Mouse (Mus musculus): ENCODE data around the gene Ppp1r3c. TPM values are rescaled to one million over a fixed set of nuclear protein-coding genes. Genes with fewer than 3 reads are reported as not detected.

Ppp1r3c gene
- total RNA-seq, 2 experiments from 2014 or later: 38.4 to 74.9 TPM

DNA sequence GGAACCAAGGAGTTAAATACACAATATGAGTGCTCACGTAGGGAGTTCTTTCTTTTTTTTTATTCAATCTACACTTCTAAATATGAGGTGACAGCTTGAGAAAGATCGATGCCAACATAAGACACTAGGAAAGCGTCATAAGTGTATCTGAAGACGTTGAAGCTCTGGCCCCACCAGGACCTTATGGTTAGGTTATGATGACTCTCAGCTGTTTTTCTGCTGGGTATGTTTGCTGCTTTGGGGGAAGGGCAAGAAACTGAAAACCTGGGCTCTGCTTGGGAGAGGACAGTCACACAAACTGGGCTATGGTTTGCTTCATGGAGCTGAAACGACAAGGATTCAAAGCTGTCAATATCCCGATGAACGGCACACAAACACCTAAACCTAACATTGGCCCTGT lies 11.5 kb downstream of the Ppp1r3c start:
- DNase-seq (ENCODE audit: low spot score in 2 of 2): no peak

- DNase-seq (ENCODE audit: low spot score in 2 of 2): no peak
These were observed 15.3 kb downstream of the Ppp1r3c start for GRCm38 (mm10) chr19:36721139-36721538.

DNA sequence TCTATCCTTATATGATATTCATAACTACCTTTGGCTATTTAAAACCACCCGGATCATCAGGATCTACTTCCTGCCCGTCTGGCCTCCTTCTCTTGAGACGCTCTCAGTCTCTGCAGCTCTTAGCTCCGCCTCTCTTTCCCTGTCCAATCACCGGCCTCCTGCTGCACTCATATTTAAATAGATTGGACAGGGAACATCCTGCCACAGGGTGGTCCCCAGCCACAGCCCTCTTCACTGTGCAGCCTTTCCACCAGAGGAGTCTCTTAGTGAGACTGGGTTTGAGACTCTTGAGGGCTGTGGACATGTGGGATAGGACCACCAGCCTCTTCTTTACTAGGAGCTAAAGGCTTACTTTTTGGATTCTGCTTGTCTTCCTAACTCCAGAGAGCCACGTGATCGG lies 20.2 kb downstream of the Ppp1r3c start:
- DNase-seq (ENCODE audit: low spot score in 2 of 2): no peak

DNA sequence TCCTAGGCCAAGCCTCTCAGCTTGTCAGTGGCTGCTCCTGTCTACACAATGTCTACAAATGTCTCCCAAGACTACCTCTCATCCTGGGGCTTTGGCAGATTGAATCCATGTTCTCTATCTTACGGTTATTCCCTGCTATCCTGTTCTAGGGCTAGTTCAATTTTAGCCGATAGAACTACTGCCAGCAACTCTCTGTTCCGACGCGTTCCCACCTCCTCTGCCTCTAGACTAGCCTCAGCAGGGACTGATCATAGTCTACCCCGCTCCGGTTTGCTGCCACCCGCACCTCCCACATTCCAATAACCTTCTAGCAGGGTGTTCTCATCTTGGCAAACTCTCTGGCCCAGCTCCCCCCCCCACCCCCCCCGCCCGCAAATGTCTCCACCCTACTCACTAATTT lies 20.9 kb downstream of the Ppp1r3c start:
- no peak for DNase-seq (ENCODE audit: low spot score in 2 of 2)

DNA sequence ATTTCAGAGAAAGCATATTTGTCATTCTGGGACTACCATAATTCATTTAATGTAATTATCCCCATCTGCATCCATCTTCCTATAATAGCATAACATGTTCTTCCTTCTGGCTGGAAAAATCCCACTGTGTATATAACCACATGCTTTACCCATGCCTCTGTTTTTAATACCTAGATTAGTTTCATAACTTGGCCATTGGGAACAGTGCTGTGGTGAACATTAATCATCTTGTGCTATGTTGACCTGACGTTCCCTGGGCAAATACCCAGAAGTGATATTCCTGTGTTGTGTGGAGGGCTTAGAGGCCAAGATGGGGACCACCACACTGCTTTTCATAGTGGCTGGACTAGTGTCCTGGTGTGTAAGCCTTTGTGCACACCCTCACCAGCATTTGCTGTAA lies 22.0 kb downstream of the Ppp1r3c start:
- DNase-seq (ENCODE audit: low spot score in 2 of 2): no peak

GRCm38 (mm10) chr19:36713092-36713491 lies 23.4 kb downstream of the Ppp1r3c start:
- DNase-seq (ENCODE audit: low spot score in 2 of 2): peak in 1 of 2 experiments; percentile 41

GRCm38 (mm10) chr19:36706195-36706594 lies 30.3 kb downstream of the Ppp1r3c start:
- DNase-seq (ENCODE audit: low spot score in 2 of 2): no peak

- DNase-seq (ENCODE audit: low spot score in 2 of 2): no peak
These were observed 30.9 kb downstream of the Ppp1r3c start for GRCm38 (mm10) chr19:36705286-36706146.

GRCm38 (mm10) chr19:36704763-36705162 lies 31.7 kb downstream of the Ppp1r3c start:
- no peak for DNase-seq (ENCODE audit: low spot score in 2 of 2)

GRCm38 (mm10) chr19:36701809-36702622 lies 34.4 kb downstream of the Ppp1r3c start:
- no peak for DNase-seq (ENCODE audit: low spot score in 2 of 2)

DNA sequence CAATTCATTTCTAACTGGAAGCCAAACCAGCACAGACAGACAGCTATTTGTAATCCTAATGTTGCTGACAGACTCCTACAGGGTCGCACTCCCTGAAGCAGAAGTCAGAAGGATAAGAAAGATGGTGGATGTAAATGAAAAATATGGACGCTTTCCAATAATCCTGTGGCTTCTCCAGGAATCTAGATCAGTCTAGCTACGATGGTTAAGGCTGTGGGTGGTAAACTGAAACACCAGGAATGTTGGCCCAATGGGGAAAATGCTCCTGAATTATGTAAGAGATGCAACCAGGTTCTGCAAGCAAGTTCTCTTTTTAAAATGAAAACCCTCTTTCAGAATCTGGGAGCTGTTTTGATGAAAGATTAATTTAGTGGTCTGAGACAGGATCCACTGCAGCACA lies 35.1 kb downstream of the Ppp1r3c start:
- no peak for DNase-seq (ENCODE audit: low spot score in 2 of 2)

GRCm38 (mm10) chr19:36700937-36701336 lies 35.5 kb downstream of the Ppp1r3c start:
- DNase-seq (ENCODE audit: low spot score in 2 of 2): no peak

GRCm38 (mm10) chr19:36699151-36699550 lies 37.3 kb downstream of the Ppp1r3c start:
- no peak for DNase-seq (ENCODE audit: low spot score in 2 of 2)

DNA sequence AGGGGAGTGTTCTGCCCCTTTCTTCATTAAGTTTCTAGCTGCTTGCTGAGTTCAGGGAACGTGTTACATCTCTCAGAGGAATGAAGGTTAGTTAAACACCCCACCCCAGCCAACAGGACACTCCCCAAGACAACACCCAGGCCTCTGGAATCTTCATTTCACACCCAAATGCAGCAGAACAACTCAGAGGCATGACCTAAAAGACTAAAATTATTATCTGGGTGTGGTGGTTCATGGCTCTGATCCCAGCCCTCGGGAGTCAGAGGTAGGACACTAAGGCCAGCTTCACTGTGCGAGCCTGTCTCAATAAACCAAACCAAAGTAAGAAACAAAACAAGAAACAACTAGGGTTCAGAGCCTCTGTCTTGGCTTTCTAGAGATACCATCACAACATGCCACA lies 38.3 kb downstream of the Ppp1r3c start:
- DNase-seq (ENCODE audit: low spot score in 2 of 2): no peak

DNA sequence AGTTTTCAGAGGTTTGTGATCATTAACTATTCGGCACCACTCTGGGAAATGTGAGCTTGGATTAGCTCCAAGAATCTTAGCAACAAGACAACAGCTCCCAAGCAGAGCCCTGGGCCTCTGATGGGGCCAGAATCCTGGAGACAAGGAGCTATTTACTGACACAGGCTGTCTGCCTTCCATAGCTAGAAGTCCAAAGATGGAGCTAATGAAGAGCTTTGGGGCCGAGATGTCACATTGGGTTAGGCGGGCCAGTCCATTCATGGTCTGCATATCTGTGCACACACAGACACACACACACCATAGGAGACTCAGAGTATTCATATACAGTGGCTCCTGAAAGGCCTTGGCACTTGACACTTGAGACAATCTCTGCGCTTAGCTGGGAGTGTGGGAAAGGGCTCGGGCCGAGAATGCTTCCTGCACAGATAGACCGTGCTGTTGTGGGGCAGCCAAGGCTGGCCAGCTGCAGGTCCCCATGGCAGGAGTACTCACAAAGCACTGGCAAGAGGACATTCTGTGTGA lies 39.8 kb downstream of the Ppp1r3c start:
- no peak for DNase-seq (ENCODE audit: low spot score in 2 of 2)

DNA sequence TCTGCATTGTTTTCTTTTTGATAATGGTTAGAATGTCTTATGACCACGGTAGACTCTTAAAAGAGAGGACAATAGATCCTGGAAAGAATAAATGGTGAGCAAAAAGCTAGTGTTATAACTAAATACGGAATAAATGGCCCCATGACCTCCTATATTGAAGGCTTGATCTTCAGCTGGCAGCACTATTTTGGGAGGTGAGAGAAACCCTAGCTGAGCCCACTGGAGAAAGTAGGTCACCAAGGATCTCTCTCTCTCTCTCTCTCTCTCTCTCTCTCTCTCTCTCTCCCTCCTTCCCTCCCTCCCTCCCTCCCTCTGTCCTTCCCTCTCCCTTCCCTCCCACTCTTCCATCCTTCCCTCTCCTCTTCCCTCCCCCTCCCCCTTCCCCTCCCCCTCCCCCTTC lies 42.9 kb downstream of the Ppp1r3c start:
- DNase-seq (ENCODE audit: low spot score in 2 of 2): no peak

GRCm38 (mm10) chr19:36691941-36692340 lies 44.5 kb downstream of the Ppp1r3c start:
- no peak for DNase-seq (ENCODE audit: low spot score in 2 of 2)

DNA sequence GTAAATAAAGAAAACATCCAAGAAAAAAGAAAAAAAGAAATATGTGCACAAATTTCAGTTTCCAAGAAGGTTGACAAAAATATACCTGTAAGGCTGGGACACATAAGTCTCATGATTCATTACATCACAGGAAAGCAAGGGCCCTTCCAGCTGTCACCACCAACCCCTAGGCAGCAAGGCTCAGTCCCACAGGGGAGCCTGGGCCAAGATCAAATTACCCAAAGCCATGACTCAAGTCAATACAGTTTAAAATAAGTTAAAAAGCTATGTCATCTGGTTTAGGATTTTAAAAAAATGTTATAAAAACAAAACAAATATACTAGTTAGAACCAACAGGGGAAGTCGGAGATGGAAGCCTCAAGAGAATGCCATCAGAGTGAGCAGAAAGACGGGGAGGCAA lies 45.2 kb downstream of the Ppp1r3c start:
- DNase-seq (ENCODE audit: low spot score in 2 of 2): no peak

- no peak for DNase-seq (ENCODE audit: low spot score in 2 of 2)
These were observed 47.2 kb downstream of the Ppp1r3c start for GRCm38 (mm10) chr19:36689205-36689604.

DNA sequence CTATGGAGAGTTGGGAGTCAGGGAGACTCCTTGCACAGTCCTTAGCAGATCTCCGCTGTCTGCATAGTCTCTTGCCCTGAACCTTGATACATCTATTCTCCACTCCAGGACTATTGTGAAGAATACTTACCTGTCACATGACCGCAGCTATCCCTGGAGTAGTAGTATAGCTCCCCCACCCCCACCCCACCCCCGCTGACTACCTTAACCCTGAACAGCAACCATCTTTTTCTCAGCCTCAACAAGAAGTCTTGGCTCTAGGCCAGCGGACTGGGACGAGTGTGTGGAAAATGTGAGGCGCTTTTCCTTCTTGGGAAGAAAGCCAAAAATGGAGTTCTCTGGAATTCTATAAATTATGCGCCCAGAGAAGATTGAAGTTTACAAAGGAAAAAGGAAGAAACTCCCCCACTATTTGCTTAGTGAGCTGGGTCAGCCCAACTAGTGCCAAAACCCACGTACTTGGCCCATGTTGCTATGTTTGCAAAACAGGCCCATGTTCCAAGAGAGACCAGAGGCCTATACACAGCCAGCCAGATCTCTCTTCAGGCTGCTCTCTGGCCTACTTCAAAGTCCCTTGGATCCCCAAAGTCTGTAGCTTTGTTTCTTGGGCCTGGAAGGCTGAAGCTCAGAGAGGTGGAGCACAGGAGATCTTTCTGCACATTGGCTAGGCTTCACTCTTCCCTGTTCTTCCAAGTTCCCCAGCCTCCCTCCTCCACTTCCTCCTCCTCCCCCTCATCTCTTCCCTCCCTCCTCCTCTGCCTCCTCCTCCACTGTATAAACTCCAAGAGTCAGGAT lies 48.4 kb downstream of the Ppp1r3c start:
- DNase-seq (ENCODE audit: low spot score in 2 of 2): peak in 1 of 2 experiments; percentile 36

DNA sequence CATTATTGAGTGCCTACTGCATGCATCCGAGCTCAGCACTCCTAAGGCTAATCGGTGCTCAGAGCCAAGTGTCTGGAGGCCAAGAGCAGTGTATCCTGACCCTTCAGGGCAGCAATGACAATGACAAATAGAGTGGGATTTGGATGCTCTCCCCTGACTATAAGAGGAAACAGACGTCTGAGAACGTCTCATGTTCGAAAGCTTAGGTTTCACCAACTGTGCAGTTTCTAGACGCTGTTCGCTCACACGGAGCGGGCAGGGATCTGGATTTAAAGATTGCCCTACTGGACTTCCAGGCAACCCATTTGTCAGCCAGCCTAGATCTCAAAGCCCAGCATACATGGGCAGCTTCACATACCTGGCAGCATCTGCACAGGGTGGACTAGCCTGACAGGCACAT lies 49.4 kb downstream of the Ppp1r3c start:
- no peak for DNase-seq (ENCODE audit: low spot score in 2 of 2)
